Mouse (Mus musculus) ovary, postnatal 14 days (tissue): ENCODE data around the gene E330009J07Rik.
A peak's percentile ranks its signal among the peaks of the same experiment; 100 is the strongest.

Experiments used
- DNase-seq: peaks from one replicate; pipeline ENCODE4 v3.0.0; 2022; ENCODE audit warnings: low spot score

Gene E330009J07Rik

GRCm38 (mm10) chr6:40436047-40436483, at the start of gene E330009J07Rik:
Gene E330009J07Rik (minus strand): TSS chr6:40436135.
- DNase-seq, result peak; percentile 72

GRCm38 (mm10) chr6:40482318-40482717, 46.4 kb upstream of the E330009J07Rik start:
- no peak for DNase-seq

GRCm38 (mm10) chr6:40479705-40480104, 43.8 kb upstream of the E330009J07Rik start:
- no peak for DNase-seq

- no peak for DNase-seq
Observed at GRCm38 (mm10) chr6:40476132-40476531, 40.2 kb upstream of the E330009J07Rik start.

- DNase-seq, result no peak
Observed at GRCm38 (mm10) chr6:40471720-40472010, 35.7 kb upstream of the E330009J07Rik start.

- peak; percentile 85 for DNase-seq
Observed at GRCm38 (mm10) chr6:40470916-40471719, 35.2 kb upstream of the E330009J07Rik start, which contains the start of gene Ssbp1. Gene Ssbp1 (plus strand): TSS chr6:40471352.

- no peak for DNase-seq
Observed at GRCm38 (mm10) chr6:40465710-40466109, 29.8 kb upstream of the E330009J07Rik start.

GRCm38 (mm10) chr6:40454436-40455041, 18.6 kb upstream of the E330009J07Rik start:
- DNase-seq, result no peak

- DNase-seq, result no peak
Observed at GRCm38 (mm10) chr6:40448626-40449025, 12.7 kb upstream of the E330009J07Rik start.

- DNase-seq, result no peak
Observed at GRCm38 (mm10) chr6:40443281-40443928, 7.5 kb upstream of the E330009J07Rik start.

- DNase-seq, result no peak
Observed at GRCm38 (mm10) chr6:40441755-40442154, 5.8 kb upstream of the E330009J07Rik start.

- no peak for DNase-seq
Observed at GRCm38 (mm10) chr6:40441276-40441675, 5.3 kb upstream of the E330009J07Rik start.

GRCm38 (mm10) chr6:40439731-40440130, 3.8 kb upstream of the E330009J07Rik start:
- DNase-seq, result no peak

- DNase-seq, result no peak
Observed at GRCm38 (mm10) chr6:40438936-40439335, 3.0 kb upstream of the E330009J07Rik start, which contains the start of gene Wee2. Gene Wee2 (plus strand): TSS chr6:40439088.

GRCm38 (mm10) chr6:40435151-40436046, 536 bp downstream of the E330009J07Rik start:
- DNase-seq, result peak; percentile 24

GRCm38 (mm10) chr6:40434697-40435096, 1.2 kb downstream of the E330009J07Rik start:
- no peak for DNase-seq

- DNase-seq, result no peak
Observed at GRCm38 (mm10) chr6:40432346-40433275, 3.3 kb downstream of the E330009J07Rik start.

- no peak for DNase-seq
Observed at GRCm38 (mm10) chr6:40431812-40432211, 4.1 kb downstream of the E330009J07Rik start.

GRCm38 (mm10) chr6:40431356-40431755, 4.6 kb downstream of the E330009J07Rik start:
- no peak for DNase-seq

- DNase-seq, result no peak
Observed at GRCm38 (mm10) chr6:40430878-40431277, 5.1 kb downstream of the E330009J07Rik start.

- no peak for DNase-seq
Observed at GRCm38 (mm10) chr6:40430251-40430650, 5.7 kb downstream of the E330009J07Rik start.
